Mouse (Mus musculus) brain, embryonic 18.5 days (tissue): Measurements from ENCODE around the gene Slc22a14.
"Not testable (repeated sequence)": the region's sequence is repeated elsewhere in the genome, so short reads cannot be mapped to it uniquely, and the experiment has no call there.

ENCODE experiments used
- DNase-seq: peaks from one replicate; pipeline ENCODE4 v3.0.0-alpha.2; 2012; ENCODE audit warnings: low read depth, low spot score

Slc22a14 gene

DNA sequence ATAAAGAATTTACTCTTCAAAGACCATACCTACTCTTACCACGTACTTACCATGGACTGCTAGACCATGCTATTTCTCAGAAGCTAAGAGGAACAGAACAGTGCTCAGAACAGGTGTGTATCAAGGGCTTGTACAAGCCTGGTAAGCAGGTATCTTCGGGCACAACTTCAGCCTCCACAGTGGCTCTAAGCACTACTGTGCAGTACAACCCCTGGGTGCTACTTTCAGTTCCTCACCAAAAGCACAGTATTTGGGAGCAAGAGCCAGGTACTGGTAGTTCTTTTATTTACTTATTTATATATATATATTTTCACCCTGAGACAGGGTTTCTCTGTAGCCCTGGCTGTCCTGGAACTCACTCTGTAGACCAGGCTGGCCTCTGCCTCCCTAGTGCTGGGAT lies 104.5 kb downstream of the Slc22a14 start:
- no peak for DNase-seq

DNA sequence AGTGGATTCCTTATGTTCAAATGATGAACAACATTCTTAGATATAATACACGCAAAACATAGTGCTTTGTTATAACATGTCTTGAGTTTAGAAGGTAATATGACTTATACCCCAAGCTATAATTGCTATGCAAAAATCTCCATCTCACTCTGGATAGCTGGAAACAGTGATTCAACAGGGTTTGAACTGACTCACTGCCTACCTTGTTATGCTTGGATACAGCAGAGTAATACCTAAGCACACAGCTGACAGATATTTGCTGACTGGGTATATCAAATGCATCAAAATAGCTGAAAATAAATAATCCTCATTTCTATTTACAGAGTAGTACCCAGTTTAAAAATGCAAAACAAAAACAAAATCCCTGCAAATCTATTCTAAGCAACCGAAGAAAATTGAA lies 106.6 kb downstream of the Slc22a14 start:
- DNase-seq: no peak

DNA sequence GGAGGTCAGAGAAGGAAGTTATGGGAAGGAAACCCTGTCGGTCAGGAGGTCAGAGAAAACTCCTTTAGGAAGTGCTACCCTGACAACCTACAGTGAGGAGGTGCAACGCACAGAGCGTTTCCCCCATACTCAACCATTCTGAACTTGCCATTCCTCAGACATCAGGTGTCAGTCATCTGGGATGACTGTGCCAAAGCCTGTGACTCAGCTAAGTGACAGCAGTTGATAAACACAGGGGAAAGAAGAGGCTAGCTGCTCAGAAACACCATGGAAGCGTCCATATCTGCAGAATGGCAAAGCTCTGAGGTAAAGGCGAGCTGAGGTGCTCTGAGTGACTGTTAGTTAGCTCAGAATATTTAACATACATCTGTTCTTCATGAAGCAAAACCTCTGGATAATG lies 107.2 kb downstream of the Slc22a14 start:
- DNase-seq: no peak

DNA sequence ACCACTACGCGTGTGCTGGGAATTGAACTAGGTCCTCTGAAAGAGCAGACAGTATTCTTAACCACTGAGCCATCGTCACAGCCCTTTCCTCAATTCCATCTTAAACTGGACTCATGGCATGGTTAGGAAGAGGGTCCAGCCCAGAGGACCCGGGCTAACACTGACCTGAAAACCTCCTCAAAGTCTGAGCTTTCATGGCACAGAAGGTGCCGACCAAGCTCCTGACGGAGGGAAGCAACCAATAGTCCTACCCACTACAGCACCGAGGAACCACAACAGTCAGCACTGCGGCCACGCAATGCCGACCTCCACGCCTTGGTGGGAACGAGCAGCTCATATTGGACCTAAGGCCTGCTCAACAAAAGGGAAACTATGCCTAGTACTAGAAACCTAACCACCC lies 109.2 kb downstream of the Slc22a14 start:
- no peak for DNase-seq

DNA sequence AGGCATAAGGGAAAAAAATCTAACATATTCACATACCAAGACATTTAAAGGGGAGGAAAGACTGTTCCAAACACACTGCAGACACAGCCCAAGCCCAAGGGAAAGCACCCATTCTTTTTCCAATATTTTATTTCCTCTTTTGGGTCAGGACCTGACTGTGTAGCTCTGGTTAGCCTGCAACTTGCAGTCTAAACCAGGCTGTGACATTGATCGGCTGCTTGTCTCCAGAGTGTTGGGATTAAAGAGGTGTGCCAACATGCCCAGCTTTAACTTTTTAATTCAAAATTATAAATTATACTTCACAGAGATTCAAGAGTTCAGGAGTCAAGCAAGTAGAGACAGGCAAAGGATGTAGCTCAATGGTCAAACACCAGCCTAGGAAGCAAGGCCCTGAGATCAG lies 110.3 kb downstream of the Slc22a14 start:
- DNase-seq: no peak

DNA sequence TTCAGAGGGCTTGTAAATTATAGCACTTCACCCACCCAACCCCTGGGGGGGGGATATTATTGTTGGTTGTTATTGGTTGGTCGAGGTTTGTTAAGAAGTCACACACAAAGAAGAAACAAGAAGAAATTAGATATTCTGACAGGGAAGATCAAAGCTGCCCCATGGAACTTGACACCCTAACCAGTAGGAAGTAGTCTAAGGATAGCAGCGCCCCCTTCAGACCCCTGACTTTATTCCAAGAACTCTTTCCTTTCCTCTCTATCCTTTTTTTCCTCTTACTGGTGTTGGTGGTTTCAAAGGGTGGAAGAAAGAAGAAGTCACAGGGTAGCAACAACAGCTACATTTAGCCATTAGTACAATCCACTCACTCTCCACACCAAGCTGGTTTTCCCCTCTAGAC lies 111.2 kb downstream of the Slc22a14 start:
- no peak for DNase-seq

DNA sequence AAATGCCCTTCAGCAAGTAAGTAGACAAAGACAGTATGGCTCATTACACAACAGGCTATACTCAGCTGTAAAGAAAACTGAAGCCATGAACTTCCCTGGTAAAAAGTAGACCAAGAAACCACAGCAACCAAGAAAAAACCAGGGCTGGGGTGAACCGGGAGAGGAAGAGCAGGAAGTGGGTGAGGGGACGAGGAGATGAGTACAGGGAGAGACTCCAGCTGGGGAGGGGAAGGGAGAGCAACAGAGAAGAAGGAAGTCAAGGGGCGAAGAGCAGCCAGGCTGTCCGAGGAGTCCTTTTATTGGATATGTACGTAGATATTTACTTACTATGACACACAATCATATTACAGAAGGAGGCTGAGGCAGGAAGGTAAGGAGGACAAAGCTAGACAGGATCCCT lies 117.4 kb downstream of the Slc22a14 start:
- DNase-seq: no peak

DNA sequence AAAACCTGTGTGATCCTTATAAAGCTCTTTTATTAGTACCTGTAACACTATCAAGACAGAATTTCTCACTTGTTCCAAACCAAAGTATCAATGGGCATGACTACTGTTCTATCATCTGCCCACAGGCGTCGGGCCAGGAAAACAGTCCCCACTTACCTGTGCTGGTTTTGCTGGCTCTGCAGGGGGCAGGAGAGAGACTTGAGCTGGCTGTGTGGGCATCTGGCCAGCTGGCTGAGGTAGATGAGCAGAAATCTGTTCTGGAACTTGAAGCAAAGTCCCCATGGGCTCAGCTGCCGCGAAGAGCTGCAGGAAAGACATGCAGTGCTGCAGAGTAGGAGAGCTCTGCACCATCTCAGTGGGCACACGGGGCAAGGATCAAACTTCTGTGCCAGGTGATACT lies 118.5 kb downstream of the Slc22a14 start:
- no peak for DNase-seq

DNA sequence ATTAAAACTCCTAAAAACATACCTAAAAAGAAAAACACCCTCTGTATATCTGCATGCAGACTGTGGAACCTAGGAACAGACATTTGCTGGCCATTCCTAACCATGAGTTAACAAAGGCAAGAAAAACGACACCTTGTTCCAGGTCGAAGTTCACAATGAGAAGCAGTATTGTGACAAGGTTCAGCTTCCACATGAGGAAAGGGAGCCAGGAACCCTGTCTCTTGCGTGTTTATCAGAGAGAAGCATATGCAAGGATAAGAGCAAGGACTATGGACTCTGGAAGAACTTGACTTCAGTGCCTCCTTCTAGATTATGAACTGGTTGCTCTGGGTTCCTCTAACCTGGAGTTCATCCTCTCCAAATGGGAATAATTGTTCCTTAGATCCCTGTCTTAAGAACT lies 121.4 kb downstream of the Slc22a14 start:
- DNase-seq: no peak

DNA sequence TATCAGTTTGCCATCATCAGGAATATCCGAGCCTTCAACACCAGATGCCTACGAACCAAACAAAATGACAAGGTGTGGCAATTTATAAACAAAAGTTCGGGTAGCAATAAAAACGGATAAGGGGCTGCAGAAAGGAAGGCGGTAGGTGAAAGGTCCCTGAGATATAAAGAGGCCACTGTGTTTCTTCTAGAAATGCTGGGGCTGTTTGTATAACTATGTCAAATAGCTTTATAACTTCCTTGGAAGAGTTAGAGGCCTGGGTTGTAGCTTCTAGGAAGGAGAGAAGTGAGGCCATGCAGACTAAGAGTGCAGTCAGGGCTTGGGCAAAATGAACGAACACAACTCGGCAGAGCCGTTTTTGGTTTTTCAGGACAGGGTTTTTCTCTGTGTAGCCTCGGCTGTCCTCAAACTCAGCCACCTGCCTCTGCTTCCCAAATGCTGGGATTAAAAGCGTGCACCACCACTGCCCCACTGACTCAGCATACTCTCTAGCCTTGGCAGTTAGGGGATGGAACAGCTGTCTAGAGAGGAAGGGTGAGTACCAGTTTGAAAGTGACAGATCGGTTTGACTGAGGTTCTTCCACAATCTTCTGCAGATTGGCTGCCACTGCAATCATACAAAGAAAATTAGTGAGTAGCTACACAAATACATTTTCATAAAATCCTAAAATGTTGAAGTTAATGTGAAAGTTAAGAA lies 124.0 kb downstream of the Slc22a14 start:
- DNase-seq: no peak

DNA sequence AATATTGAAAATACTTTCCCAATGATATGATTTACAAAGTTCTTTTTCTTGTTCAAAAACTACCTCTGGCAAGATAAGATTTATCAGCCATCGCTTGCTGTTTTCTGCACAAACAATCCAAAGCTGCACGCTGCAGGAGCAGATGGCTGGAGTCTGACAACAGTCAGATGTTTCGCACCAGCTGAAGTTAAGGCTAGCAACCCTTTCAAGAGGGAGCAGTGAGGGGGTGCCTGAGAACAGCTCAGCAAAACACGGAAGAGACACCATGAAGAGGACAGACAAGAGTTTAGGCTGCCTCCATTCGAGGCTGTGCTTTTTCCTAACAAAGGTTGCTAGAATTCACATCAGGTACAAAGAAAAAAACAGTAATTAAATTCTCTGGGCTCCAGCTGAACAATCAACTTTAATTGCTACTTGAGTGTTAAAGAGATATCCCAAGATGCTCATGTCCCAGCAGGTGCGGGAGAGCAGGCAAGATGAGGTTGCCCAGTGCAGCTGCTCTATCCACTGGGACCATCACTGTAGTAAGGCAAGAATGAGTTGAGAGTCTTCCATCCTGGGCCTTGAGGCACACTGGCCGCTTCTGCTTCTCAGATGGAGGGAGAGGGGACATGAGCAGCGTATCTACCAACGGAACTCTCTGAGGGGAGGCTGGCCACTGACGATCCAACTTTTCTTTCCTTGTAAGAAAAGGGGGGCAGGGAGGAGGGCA lies 124.9 kb downstream of the Slc22a14 start:
- no peak for DNase-seq

DNA sequence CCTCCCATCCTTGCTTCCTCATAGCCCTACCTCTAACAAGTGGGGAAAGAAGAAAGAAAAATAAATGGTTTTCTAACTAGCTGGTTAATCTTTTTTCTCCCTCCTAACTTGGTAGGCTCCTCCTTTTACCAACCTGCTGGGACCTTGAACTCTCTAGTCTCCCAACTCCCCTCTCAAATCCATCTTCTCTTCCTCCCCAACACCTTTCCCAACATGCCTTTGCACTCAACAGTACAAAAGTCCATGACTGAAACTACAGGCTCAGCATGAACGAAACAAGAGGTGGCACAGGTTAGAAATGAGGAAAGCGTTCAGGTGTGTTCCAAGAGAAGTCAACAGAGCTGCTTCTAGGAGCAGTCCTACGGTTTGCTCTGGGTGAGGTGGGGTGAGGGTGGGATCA lies 126.1 kb downstream of the Slc22a14 start:
- no peak for DNase-seq

DNA sequence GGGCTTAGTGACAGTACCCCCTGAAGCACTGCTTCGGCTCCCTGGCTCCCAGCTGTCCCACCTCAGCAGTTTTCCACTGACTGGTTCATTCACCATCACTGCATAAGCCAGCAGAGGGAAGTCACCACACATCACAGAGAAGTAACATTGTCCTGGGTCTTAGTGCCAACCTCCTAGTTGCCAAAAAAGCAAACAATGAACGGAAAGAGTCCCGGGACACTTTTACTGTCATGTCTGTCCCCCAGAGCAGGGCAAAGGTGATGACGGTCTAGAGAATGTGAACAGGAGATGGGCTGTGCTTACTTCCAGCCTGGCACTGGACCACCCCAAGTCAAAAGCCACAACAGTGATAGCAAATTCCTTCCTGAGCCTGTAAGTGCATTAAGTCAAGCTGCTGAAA lies 126.6 kb downstream of the Slc22a14 start:
- no peak for DNase-seq

DNA sequence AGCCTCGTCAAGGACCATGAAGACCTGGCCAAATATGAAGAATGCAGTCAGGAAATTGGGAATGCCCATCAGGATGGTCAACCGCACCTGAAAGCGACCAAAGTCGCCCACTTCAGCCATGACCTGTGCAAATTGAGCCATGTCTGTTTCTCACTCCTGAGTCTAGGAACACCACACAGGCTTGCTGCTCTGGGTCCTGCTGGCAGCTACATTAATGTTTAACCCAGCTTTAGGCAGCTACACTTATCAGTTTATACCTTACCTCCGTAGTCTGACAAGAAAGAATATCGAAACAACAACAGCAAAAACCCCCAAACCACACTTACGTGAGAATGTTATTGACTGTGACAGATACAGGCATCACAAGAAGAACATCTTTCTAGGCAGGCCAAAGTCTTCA lies 133.8 kb downstream of the Slc22a14 start:
- no peak for DNase-seq

DNA sequence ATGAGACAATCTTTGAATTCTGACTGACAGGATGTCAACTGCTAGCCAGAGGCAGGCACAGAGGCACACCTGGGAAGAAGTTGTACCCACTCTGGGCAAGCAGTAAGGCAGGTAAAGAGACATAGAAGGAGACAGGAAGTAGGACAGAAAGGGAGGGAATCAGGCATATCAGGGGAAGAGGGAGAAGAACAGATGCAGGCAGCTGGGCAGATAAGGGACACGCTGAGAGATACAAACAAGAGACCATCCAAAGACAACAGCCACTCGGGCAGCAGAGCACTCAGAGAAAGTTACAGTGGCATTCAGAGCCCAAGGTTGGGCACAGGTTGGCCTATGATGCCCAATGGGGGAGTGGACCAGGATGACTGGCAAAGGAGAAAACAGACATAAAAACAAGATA lies 134.5 kb downstream of the Slc22a14 start:
- no peak for DNase-seq

DNA sequence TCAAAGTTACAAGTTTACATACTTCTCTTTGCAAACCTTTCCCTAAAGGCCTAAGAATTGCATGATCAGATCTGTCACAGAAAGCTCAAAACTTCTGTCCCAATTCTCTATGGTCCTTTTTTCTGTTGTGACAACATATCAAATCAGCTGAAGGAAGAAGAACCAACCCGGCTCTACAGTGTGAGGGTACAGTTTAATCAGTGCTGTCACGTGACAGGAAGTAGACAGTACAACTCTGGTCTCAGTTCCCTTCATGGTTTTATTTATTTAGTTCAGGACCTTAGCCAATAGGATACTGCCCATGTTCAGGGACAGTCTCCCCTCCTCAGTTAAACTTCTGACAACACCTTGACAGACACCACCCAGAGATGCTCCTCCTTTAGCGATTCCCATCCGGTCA lies 145.1 kb downstream of the Slc22a14 start:
- no peak for DNase-seq

DNA sequence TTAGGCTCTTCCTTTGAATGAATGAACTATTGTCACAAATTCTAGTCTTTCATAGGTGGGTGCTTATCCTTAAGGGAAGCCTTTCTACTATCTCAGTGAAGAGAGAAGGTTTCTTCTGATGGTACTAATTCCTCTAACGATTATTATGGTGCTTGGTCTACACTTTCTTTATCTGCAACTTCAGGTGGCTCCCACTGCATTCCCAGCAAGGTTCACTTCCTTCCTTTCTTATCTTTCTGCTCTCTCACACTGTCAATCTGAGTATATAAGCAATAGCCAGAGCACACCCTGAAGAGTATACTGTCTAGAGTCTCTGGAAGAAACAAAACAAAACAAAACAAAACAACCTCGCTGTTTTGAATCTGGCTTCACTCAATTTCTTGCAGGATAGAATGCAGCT lies 145.7 kb downstream of the Slc22a14 start:
- no peak for DNase-seq

DNA sequence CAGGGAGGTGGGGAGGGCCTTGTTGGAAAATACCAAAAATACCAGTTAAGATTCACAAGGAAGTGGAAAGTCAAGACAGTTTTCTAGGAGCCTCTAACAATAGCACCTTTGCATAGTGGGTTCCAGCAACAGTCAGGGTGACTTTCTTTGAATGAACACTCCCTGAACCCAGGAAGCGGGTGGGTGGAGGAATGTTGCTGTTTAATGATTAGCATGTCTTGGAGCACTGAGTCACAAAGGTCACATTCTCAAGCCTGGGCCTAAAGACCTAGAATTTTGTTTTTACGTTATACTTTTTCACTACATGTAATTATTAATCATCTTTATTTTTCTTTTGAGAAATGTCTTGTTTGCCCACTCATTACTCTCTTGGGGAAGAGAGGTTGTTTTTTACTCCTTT lies 150.0 kb downstream of the Slc22a14 start:
- not testable (repeated sequence) for DNase-seq

DNA sequence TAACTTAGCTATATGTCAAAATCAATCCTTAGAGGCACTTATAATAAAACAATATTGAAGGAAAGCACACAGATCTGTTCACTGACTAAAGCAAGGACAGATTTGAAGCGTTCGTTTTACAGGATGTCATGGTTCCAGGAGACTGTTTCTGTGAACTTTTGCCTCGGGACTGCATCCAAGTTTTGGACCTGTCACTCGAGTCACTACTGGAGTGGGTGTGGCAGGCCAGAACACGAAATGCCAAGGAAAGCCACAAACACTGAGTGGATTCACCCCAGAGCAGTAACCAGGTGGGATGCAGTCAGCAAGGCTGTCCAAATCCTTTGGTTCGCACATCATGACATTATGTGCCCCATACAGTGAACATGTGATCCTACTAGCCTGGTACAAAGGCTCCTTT lies 150.8 kb downstream of the Slc22a14 start:
- no peak for DNase-seq

DNA sequence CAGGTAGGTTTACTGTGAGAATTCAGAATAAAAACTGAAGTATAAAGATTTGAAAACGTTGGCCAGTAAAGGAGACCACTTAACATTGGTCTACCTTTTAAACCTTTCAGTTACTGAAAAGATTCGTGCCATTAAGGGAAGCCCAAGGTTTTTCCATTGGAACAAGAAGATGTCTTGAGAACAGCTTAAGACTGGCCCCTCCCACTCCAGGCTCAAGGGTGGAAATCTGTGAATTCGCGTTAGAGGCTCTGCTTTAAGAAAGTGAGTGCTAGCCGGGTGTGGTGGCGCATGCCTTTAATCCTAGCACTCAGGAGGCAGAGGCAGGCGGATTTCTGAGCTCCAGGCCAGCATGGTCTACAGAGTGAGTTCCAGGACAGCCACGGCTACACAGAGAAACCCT lies 152.4 kb downstream of the Slc22a14 start:
- no peak for DNase-seq

DNA sequence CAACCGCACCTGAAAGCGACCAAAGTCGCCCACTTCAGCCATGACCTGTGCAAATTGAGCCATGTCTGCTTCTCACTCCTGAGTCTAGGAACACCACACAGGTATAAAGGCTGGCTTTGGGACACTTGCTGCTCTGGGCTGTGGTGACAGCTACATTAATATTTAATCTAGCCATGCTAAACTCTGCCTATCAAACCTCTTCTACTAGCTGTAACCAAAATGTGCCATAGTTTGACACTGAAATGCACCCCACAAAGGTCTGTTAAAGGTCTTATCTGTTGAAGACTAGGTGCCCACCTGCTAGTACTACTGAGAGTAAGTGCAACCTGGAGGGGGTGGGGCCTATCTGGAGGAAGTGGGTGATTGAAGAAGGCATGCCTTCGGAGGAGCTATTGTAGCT lies 156.4 kb downstream of the Slc22a14 start, which contains the start of gene Slc22a13:
Gene Slc22a13, minus strand, starts transcription at position 101 of the 400 bp plus-strand sequence.
- no peak for DNase-seq

DNA sequence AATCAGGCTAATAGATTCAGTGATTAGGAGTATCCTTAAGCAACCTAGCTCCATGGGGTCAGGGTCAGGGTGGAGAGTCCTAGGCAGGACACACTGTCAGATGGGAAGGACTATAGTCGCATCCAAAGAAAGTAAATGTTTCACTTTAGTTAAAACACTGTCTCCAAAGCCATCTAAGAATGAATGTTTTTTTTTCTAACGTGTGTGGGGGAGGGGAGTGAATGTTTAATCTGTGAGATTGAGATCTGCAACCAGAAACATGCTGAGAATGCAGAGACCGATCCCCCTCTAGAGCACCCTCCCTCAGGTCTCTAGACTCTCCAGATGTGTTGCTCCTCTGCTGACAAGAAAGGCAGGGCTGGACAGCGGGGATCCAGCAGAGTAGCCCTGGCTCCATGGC lies 158.2 kb downstream of the Slc22a14 start:
- no peak for DNase-seq

DNA sequence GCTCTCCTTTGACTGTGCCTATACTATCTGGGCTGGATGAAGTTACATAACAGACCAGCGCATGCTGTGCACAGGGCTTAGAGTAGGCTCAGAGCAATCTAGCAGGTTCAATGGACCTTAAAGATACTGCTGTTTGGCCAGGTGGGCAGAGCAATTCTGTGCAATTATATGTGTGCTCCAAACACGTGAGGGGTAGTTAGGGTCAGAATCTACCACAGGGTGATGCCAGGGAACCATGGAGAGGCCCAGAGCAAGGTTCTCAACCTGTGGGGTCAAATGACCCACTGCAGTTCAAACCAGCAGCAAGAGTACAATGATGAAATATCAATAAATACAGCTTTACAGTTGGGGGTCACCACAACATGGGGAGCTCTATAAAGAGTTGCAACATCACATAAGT lies 158.7 kb downstream of the Slc22a14 start:
- no peak for DNase-seq

DNA sequence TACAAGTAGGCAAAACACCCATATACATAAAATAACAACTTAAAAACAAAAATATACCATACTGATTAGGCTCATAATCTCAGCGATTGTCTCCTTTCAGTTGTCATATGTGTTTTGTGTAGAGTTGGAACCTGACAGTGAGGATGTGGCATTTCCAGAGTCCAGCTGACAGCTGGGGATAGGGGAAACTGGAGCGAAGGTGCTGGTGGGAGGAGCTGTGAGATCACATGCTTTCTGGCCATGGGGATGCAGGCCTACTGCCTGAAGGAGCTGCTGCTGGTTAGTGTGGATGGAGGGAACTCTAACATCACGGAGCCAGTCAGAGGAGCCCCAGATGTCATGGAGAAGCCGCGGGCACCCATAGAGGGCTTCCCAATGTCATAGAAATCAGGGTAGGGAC lies 159.6 kb downstream of the Slc22a14 start:
- no peak for DNase-seq
